Mouse (Mus musculus) heart, adult 9 months (tissue): ENCODE results near the gene Gckr.
"Not testable (repeated sequence)": the region's sequence is repeated elsewhere in the genome, so short reads cannot be mapped to it uniquely, and the experiment has no call there.

Source experiments
- DNase-seq, 2 experiments: peaks; one replicate each; pipeline ENCODE4 v3.0.0; 2022; ENCODE audit warnings: low spot score in 2 of 2

Gckr gene

DNA sequence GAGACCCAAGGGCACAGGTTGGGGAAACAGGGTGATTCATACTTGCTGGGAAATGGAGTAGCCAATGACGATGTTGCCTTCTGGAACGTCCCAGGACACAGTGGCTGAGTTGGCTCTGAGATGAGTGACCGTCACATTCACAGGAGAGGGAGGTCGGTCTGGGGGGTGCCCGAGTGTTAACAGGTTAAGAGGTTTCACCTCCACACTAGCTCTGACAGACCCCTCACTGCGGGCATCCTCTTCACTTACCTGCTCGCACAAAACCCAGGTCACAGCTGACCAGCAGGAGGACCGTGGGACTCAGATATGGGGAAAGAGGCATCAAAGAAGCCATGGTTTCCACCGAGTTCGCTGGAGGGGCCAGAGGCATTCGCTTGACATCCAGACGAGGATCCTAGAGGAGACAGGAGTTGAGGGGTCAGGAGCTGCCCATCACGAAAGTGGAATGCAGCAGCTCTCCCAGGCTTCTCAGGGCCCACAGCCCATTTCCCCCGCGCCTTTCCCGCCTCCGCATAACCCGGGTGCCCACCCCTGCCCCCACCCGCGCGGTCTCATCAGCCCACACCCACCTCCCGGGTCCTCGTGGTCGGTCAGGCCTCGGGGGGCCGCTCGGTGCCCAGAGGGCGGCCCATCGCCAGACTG, 2.2 kb upstream of the Gckr start:
- no peak for DNase-seq

DNA sequence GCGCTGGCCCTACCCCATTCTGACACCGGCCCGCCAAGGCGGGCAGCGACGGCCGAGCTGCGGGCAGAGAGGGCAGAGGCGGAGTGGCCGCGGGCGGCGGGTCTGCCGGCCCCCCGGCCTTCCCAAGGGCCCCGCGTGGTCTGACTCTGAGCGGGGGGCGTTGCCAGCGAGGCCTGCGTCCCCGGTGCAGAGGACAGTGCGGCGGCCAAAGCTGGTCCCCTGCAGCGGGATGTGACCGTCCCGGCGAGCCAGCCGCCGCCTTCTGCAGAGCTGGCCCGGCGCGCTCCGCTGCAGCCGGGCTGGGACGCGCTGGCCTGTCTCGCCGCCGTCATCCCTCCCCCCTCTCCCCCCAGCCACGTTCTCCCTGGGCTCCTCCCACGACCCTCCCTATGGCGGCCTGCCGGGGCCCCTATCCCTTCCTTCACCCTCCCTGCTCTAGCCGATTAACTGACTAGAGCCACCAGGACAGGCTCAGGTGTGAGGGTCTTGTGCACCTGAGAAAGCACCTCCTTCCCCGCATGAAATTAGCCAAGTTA, 1.6 kb upstream of the Gckr start, which contains the start of gene Fndc4:
Fndc4 (minus strand) TSS at position 475 of the 536 bp plus-strand sequence.
- DNase-seq = peak in 1 of 2 experiments; percentile 7

DNA sequence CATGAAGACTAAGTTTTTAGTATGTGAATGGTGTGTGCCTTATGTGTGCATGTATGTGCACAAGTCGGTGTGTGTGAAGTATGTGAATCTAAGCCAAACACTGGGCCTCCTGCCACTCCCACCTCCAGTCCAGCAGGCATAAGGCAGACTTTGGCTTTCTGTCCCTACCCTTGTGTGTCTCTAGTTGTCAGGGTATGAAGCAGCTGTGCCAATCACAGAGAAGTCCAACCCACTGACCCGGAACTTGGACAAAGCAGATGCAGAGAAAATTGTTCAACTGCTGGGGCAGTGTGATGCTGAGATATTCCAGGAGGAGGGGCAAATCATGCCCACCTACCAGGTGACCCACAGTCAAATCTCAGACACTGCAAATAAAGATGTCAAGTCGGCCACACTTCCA, 738 bp downstream of the Gckr start:
- DNase-seq = no peak

DNA sequence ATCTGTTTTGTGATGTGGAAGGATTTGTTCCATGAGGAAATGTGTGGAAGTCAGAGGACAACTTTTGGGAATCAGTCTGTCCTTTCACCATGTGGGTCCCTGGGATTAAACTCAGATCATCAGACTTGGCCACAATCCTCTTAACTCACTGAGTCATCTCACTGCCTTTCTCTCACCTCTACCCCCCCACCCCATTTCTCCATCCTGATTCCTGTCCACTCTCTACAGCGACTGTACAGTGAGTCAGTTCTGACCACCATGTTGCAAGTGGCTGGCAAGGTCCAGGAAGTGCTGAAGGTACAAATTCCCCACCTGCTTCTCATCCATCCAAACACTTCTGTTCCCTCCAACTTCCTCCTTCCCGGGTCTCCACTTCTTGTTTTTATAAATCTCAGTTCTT, 1.2 kb downstream of the Gckr start:
- no peak for DNase-seq

DNA sequence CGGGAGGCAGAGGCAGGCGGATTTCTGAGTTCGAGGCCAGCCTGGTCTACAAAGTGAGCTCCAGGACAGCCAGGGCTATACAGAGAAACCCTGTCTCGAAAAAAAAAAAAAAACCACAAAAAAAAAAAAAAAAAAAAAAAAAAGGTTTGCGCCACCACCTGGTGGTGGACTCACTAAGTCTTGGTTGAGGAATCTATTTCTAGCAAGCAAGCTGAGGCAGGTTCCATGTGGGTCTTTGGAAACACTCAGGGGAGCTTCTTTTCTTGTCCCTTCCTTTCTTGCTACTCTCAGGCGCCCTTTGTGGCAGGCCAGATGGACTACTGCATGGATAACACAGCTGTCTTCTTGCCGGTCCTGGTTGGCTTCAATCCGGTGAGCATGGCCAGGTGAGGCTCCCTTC, 4.6 kb downstream of the Gckr start:
- DNase-seq = no peak

DNA sequence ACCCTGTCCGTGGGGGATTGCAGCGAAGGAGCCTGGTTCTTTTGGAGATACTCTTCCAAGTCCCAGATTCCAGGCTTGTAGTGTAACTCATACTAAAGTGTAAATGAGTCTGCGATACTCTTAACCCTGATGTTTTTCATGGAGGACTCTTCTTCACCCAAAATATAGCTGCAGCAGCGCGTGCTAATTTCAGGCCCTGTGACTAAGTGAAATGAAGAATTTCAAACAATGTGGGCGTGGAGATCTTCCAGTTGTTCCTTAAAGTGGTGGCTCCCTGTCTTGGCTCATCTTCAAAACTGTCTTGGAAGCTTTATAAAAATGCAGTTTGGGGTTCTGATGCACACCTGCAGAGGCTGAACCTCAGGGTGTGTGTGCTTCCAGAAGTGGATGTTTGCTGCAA, 5.8 kb downstream of the Gckr start:
- DNase-seq = no peak

DNA sequence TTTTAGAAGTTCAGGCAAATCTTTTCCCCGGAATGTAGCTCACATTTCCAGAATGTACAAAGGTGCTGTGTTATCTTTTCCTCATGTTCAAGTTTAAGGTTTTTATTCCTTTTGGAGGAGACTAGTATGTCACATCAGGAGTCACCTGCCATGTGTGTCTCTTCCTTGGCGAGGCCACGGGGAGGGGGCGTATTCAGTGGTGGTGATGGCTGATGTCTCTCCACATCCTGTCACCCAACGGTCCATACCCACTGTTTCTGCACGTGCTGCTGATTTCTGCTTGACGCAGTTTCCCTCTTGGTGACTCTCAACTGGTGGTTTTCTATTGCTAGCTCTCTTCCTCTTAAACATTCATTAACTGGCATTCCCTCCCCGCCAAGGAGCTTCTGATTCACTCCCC, 15.6 kb downstream of the Gckr start:
- no peak for DNase-seq

DNA sequence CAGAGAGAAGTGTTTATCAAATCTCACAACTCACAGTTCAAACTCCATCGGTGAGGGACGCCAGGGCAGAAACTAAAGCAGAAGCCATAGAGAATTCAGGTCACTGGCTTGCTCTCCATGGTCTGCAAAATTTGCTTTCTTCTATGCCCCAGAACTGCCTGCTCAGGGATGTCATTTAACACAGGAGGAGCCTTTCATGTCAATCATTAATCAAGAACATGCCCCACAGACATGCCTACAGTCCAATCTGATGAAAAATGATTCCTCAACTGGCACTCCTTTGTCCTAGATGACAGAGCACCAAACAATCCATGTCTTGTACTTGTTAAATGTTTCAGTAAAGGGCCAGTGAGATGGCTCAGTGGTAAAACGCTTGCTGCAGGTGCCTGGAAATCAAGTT, 25.5 kb downstream of the Gckr start:
- DNase-seq = no peak

DNA sequence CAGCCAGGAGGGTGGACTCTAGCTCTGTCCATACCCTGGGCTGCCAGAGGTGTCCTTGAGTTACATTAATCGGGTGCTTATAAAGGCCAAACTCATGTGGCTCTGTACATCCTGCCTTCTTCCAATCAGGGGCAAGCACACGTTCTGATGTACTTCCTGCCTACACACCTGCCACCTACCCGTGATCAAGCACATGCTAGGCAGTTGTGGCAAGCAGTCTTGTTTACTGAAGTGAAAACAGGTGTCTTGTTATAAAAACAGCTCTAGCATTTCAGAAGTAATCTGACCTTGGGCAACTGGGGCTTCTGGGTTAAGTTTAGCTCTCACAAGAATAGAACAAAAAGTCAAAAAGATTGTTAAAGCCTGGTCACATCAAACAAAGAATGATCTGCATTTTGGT, 26.8 kb downstream of the Gckr start:
- no peak for DNase-seq

DNA sequence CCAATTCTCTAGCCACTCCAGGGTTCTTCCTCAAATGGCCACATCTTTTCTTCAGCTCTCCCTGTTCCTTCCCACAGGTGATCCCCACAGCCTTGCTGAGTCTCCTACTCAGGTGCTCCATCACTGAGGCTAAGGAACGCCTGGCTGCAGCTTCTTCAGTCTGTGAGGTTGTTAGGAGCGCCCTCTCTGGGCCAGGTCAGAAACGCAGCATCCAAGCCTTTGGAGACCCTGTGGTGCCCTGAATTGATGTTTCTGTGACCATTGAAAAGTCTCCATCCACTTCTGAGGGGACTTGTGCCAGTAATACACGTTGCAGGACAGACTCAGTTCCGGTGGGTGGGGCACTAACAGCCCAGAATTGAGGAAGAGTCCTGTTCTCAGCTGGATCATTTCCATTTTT, 29.6 kb downstream of the Gckr start:
- no peak for DNase-seq

DNA sequence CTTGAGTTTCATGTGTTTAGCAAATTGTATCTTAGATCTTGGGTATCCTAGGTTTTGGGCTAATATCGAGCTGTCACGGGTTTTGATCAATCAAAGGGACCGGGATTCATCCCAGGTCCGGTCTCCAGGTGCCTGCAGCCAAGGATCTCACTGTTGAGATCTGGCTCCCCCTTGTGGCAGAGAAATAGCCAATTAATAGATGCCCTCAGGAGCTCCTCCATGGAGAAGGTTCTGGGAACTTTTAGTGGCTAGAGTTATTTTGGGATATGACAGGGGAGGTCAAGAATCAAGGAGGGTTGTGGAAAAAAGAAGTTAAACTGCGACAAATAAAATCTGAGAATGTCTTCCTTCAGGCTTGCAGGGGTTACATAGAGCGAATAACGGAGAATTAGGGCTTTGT, 31.0 kb downstream of the Gckr start:
- DNase-seq = peak; percentile 61 to 69

DNA sequence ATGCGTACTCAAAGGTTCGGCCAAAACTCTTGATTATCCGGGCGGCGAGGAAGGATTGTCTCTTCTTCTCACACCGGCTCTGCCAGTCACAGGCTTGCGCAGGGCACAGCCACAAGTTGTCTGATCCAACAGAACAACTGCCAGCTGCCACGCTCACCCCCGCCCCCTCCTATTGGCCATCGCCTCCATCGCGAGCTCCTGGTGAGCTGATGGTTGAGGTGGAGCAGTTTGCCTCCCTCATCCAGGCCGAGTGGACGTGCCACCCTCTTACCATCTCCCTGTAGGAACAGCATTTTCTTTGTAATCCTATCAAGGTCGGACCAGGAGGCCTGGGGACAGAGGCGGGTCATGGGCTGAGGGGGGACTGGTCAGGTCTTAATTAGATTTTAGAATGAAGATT, 60.3 kb downstream of the Gckr start:
- DNase-seq = not testable (repeated sequence)

DNA sequence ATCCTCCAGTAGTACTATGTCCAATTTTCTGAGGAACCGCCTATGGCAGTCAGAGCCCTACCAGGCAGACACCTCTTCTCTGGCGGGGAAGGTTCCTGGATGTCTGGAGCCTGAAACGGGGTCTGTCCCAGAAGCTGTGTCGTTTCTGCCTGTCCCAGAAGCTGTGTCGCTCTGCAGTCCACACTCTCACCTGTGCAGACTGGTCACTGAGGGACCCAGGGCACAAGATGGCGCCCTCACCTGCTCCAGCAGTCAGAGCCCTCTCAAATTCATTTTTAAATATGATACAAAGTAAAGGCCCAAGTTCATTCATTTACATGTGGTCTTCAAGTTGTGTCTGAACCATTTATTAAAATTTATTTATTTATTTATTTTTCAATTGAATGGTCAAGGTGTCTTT, 63.7 kb downstream of the Gckr start:
- DNase-seq = no peak
